Mouse (Mus musculus) forebrain, embryonic 11.5 days (tissue): Measurements from ENCODE around the gene Olfr292. TPM values are rescaled to one million over a fixed set of nuclear protein-coding genes. Genes with fewer than 3 reads are reported as not detected.
A peak's percentile ranks its signal among the peaks of the same experiment; 100 is the strongest.

Source experiments
- ATAC-seq: fragments of 200-750 bp; cut with Nextera tagmentation; replicated peaks from 2 replicates; pipeline ENCODE4 v1.8.0; 2017; ENCODE audit warnings: moderate TSS enrichment; ENCODE audit not compliant: low FRiP score
- DNase-seq: peaks from one replicate; pipeline ENCODE4 v3.0.0-alpha.2; 2017; ENCODE audit warnings: low spot score
- H3K27ac ChIP-seq: fragments of 300-500 bp; sonication (generic); 2 replicates; pipeline ENCODE4 v1.5.1; 2014; ENCODE audit warnings: low read depth, low read length
- H3K27me3 ChIP-seq: fragments of 300-500 bp; sonication (generic); 2 replicates; pipeline ENCODE4 v1.6.1; 2014; ENCODE audit warnings: mild to moderate bottlenecking, low read length, mixed read lengths; ENCODE audit not compliant: control insufficient read depth, insufficient read depth
- H3K36me3 ChIP-seq: fragments of 300-500 bp; sonication (generic); 2 replicates; pipeline ENCODE4 v1.6.1; 2014; ENCODE audit warnings: mild to moderate bottlenecking, low read length, moderate library complexity, mixed read lengths; ENCODE audit not compliant: control insufficient read depth, insufficient read depth
- H3K4me1 ChIP-seq: fragments of 300-500 bp; sonication (generic); replicated peaks from 2 replicates; pipeline ENCODE4 v1.6.1; 2014; ENCODE audit warnings: low read length, mixed read lengths; ENCODE audit not compliant: control insufficient read depth, insufficient read depth
- H3K4me2 ChIP-seq: fragments of 300-500 bp; sonication (generic); 2 replicates; pipeline ENCODE4 v1.6.1; 2014; ENCODE audit warnings: low read depth, mild to moderate bottlenecking, low read length, moderate library complexity, mixed read lengths; ENCODE audit not compliant: severe bottlenecking
- H3K4me3 ChIP-seq: fragments of 300-500 bp; sonication (generic); 2 replicates; pipeline ENCODE4 v1.5.1; 2014; ENCODE audit warnings: low read depth, low read length
- H3K9ac ChIP-seq: fragments of 300-500 bp; sonication (generic); 2 replicates; pipeline ENCODE4 v1.6.1; 2014; ENCODE audit warnings: low read length
- H3K9me3 ChIP-seq: fragments of 300-500 bp; sonication (generic); 2 replicates; pipeline ENCODE4 v1.6.1; 2016; ENCODE audit warnings: low read length, mixed read lengths; ENCODE audit not compliant: control insufficient read depth
- WGBS: fragments of 180-500 bp; shearing (Covaris S2); extraction: QIAGEN DNeasy Blood & Tissue Kit; methylation state at CpG from one replicate; pipeline ENCODE4 v1.1.7; 2014; 5-methylcytosine and 5-hydroxymethylcytosine counted together
- polyA plus RNA-seq: library from polyadenylated mRNA; unstranded; fragments of >200 nt; fragmentation: Nextera tagmentation; extraction: Ambion mirVana; gene quantifications from 2 replicates; pipeline ENCODE4 v1.2.1, GENCODE M21; 2014

The Olfr292 gene
- polyA plus RNA-seq, result not detected in 2 replicates

DNA sequence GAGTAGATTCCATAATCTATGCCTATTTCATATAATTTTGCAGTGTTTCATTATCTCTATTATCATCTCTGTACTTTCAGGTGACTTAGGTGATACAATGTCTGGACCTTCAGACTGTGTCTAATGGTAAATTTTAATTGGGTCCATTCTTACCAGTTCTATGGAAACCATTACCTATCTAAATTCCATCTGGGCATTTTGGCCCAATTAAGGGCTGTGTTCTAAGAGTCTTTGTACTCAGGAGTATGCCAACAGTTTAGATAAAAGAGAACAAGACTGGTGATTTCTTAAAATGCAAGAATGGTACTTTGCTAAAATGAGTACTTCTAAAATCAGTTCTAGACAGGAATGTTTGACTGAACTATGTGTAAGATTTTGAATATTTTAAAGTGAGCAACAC, at the start of gene Olfr292:
TSS of gene Olfr292 (plus strand) at position 301 of the 400 bp plus-strand sequence.
- Histone ChIP-seq H3K4me2 (no peak within 1 kb of the TSS), H3K4me1 (no peaks in the 10 kb centered on the region), H3K27me3 (no peaks in the 10 kb centered on the region), H3K27ac (no peak within 1 kb of the TSS), H3K9me3 (no peaks in the 10 kb centered on the region), H3K9ac (no peak within 1 kb of the TSS), H3K4me3 (no peak within 1 kb of the TSS), H3K36me3 (no peaks in the 10 kb centered on the region)
- ATAC-seq, result 0 out of 2 replicates have a peak, but pooled peaks have one; percentile 5
- DNase-seq, result no peak

DNA sequence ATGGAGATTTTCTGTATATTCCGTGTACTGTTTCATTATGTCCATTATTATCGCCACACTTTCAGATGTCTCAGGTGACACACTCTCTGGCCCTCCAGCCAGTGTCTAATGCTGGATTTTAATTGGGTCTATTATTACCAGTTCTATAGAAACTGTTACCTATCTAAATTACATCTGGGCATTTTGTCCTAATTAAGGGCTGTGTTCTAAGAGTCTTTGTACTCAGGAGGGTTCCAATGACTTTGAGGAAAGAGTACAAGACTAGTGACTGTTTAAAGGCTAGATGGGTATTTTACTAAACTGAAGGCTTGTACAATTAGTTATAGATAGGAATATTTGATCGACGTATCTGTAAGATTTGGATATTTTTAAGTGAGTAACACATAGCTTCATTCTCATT, 39.4 kb upstream of the Olfr292 start, which contains the start of gene Olfr293:
TSS of gene Olfr293 (plus strand) at position 301 of the 400 bp plus-strand sequence.
- WGBS, result 92% methylated on average over 4 of the region's 4 CpGs
- H3K4me2 ChIP-seq, result no peak within 1 kb of the TSS
- no peak within 1 kb of the TSS for H3K4me3 ChIP-seq
- ATAC-seq (no peak), DNase-seq (no peak)
- no peaks in the 10 kb centered on the region for H3K36me3 ChIP-seq
- no peaks in the 10 kb centered on the region for H3K9me3 ChIP-seq
- no peaks in the 10 kb centered on the region for H3K27me3 ChIP-seq
- H3K27ac ChIP-seq, result no peak within 1 kb of the TSS
- no peaks in the 10 kb centered on the region for H3K4me1 ChIP-seq
- no peak within 1 kb of the TSS for H3K9ac ChIP-seq

DNA sequence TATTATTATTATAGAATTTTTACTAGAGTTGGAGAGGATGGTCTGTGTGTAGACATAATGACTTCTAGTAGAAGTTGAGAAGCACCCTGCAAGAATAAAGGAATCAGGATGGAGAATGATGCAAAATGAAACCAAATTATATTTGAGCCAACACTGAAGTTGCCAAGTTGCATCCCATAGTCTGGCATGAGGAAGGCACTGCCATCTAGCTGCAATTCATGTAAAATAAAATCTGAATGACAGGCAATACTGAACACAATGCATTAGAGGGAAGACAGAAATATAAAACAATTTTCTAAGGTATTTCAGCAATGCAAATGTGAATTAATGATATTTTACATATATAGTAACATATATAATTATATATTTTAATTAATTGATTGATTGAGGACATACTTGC, 36.9 kb downstream of the Olfr292 start:
- H3K4me3 ChIP-seq, result no peak overlapping the region
- no peaks in the 10 kb centered on the region for H3K4me1 ChIP-seq
- no peaks in the 10 kb centered on the region for H3K27me3 ChIP-seq
- H3K9me3 ChIP-seq, result no peaks in the 10 kb centered on the region
- no peak overlapping the region for H3K4me2 ChIP-seq
- H3K27ac ChIP-seq, result no peak overlapping the region
- ATAC-seq (no peak), DNase-seq (no peak)
- no peak overlapping the region for H3K9ac ChIP-seq
- no peaks in the 10 kb centered on the region for H3K36me3 ChIP-seq

Other genes starting within 250 kb of the Olfr292 start
- gene Olfr299, start 228.4 kb upstream of the Olfr292 start, polyA plus RNA-seq, result not detected in 2 replicates
- gene Olfr298, start 195.8 kb upstream of the Olfr292 start, polyA plus RNA-seq, result not detected in 2 replicates
- gene Olfr297, start 168.4 kb upstream of the Olfr292 start, polyA plus RNA-seq, result not detected in 2 replicates
- not detected in 2 replicates for gene Olfr295, start 104.5 kb upstream of the Olfr292 start, polyA plus RNA-seq
- gene Olfr294, start 71.7 kb upstream of the Olfr292 start, polyA plus RNA-seq, result not detected in 2 replicates
- gene Olfr293, start 39.3 kb upstream of the Olfr292 start, polyA plus RNA-seq, result not detected in 2 replicates
- 0.12 and 0.13 TPM in 2 replicates for gene Folh1, start 87.6 kb downstream of the Olfr292 start, polyA plus RNA-seq
- not detected in 2 replicates for gene Vmn2r77, start 106.7 kb downstream of the Olfr292 start, polyA plus RNA-seq
- not detected in 2 replicates for gene Vmn2r78, start 226.8 kb downstream of the Olfr292 start, polyA plus RNA-seq